Mouse (Mus musculus) urinary bladder, postnatal 36 days (tissue): ENCODE measurements around the gene Ier3.
A peak's percentile ranks its signal among the peaks of the same experiment; 100 is the strongest.

Source experiments
- DNase-seq, 2 experiments: peaks; one replicate each; pipeline ENCODE4 v3.0.0; 2022; ENCODE audit warnings: low spot score in 2 of 2, mixed read lengths in 1 of 2

Gene Ier3

GRCm38 (mm10) chr17:35810900-35811648 is 10.4 kb upstream of the Ier3 start:
- no peak for DNase-seq

- DNase-seq = no peak
Observed at GRCm38 (mm10) chr17:35812307-35812706, 9.2 kb upstream of the Ier3 start.

- no peak for DNase-seq
Observed at GRCm38 (mm10) chr17:35812736-35813135, 8.7 kb upstream of the Ier3 start.

GRCm38 (mm10) chr17:35813245-35813647 is 8.2 kb upstream of the Ier3 start:
- peak; percentile 90 to 94 for DNase-seq

GRCm38 (mm10) chr17:35813653-35814052 is 7.8 kb upstream of the Ier3 start:
- DNase-seq = no peak

GRCm38 (mm10) chr17:35814678-35815077 is 6.8 kb upstream of the Ier3 start:
- DNase-seq = no peak

GRCm38 (mm10) chr17:35815836-35816235 is 5.6 kb upstream of the Ier3 start:
- DNase-seq = no peak

GRCm38 (mm10) chr17:35816686-35817085 is 4.8 kb upstream of the Ier3 start:
- DNase-seq = no peak

GRCm38 (mm10) chr17:35817226-35817625 is 4.3 kb upstream of the Ier3 start:
- no peak for DNase-seq

- no peak for DNase-seq
Observed at GRCm38 (mm10) chr17:35820111-35820510, 1.4 kb upstream of the Ier3 start.

GRCm38 (mm10) chr17:35822564-35822963 is 1.1 kb downstream of the Ier3 start:
- DNase-seq = no peak

- peak; percentile 77 to 88 for DNase-seq
Observed at GRCm38 (mm10) chr17:35822964-35823937, 1.8 kb downstream of the Ier3 start, which contains the start of gene Flot1. Gene Flot1 (plus strand): TSS chr17:35823230.

- DNase-seq = no peak
Observed at GRCm38 (mm10) chr17:35824402-35824801, 2.9 kb downstream of the Ier3 start.

- DNase-seq = no peak
Observed at GRCm38 (mm10) chr17:35825109-35825850, 3.8 kb downstream of the Ier3 start.

- DNase-seq = peak; percentile 76 to 85
Observed at GRCm38 (mm10) chr17:35829737-35830136, 8.3 kb downstream of the Ier3 start.

- no peak for DNase-seq
Observed at GRCm38 (mm10) chr17:35832400-35833238, 11.1 kb downstream of the Ier3 start.

GRCm38 (mm10) chr17:35833239-35833751 is 11.8 kb downstream of the Ier3 start:
- DNase-seq = no peak

GRCm38 (mm10) chr17:35833894-35834293 is 12.4 kb downstream of the Ier3 start:
- no peak for DNase-seq

GRCm38 (mm10) chr17:35834696-35835422 is 13.4 kb downstream of the Ier3 start:
- no peak for DNase-seq
